Mouse (Mus musculus) heart, postnatal 0 days (tissue): ENCODE measurements around the gene B020031M17Rik.
"Not testable (repeated sequence)": the region's sequence is repeated elsewhere in the genome, so short reads cannot be mapped to it uniquely, and the experiment has no call there.

Source experiments
- CTCF ChIP-seq: IDR thresholded peaks from 2 replicates; pipeline ENCODE4 v1.5.1; 2016; ENCODE audit warnings: antibody characterized with exemption, control low read depth, low read depth
- EP300 ChIP-seq: IDR thresholded peaks from 2 replicates; pipeline ENCODE4 v1.6.1; 2016; ENCODE audit warnings: antibody characterized with exemption, low read depth

- not testable (repeated sequence) for TF ChIP-seq CTCF, EP300
Observed at GRCm38 (mm10) chr13:119965968-119966367, 15.4 kb upstream of the B020031M17Rik start.
